Mouse (Mus musculus): ENCODE data around the gene N4bp3. TPM values are rescaled to one million over a fixed set of nuclear protein-coding genes. Genes with fewer than 3 reads are reported as not detected.

N4bp3 gene
- total RNA-seq, 1 experiment from 2014 or later: 12.3 TPM

- no peak for ATAC-seq (ENCODE audit: extremely low read depth, insufficient number of reproducible peaks, low FRiP score, poor library complexity, severe bottlenecking)
Measured at GRCm38 (mm10) chr11:51609266-51609909, 41.3 kb downstream of the N4bp3 start.

- ATAC-seq (ENCODE audit: extremely low read depth, insufficient number of reproducible peaks, low FRiP score, poor library complexity, severe bottlenecking): no peak
Measured at GRCm38 (mm10) chr11:51607096-51607738, 43.4 kb downstream of the N4bp3 start.

- peak; percentile 97 for ATAC-seq (ENCODE audit: extremely low read depth, insufficient number of reproducible peaks, low FRiP score, poor library complexity, severe bottlenecking)
Measured at GRCm38 (mm10) chr11:51606447-51607095, 44.1 kb downstream of the N4bp3 start, which contains the start of gene Hnrnpab. TSS of gene Hnrnpab (minus strand) at chr11:51606847.

GRCm38 (mm10) chr11:51605602-51606446 lies 44.8 kb downstream of the N4bp3 start:
- peak; percentile 52; the same call in 1 of the 2 replicates for ATAC-seq (ENCODE audit: extremely low read depth, insufficient number of reproducible peaks, low FRiP score, poor library complexity, severe bottlenecking)

- ATAC-seq (ENCODE audit: extremely low read depth, insufficient number of reproducible peaks, low FRiP score, poor library complexity, severe bottlenecking): no peak
Measured at GRCm38 (mm10) chr11:51602253-51602652, 48.4 kb downstream of the N4bp3 start.

GRCm38 (mm10) chr11:51597553-51597952 lies 53.1 kb downstream of the N4bp3 start:
- ATAC-seq (ENCODE audit: extremely low read depth, insufficient number of reproducible peaks, low FRiP score, poor library complexity, severe bottlenecking): no peak

GRCm38 (mm10) chr11:51595459-51596083 lies 55.1 kb downstream of the N4bp3 start:
- ATAC-seq (ENCODE audit: extremely low read depth, insufficient number of reproducible peaks, low FRiP score, poor library complexity, severe bottlenecking): no peak

GRCm38 (mm10) chr11:51594715-51595350 lies 55.8 kb downstream of the N4bp3 start:
- no peak for ATAC-seq (ENCODE audit: extremely low read depth, insufficient number of reproducible peaks, low FRiP score, poor library complexity, severe bottlenecking)

GRCm38 (mm10) chr11:51593849-51594248 lies 56.8 kb downstream of the N4bp3 start:
- ATAC-seq (ENCODE audit: extremely low read depth, insufficient number of reproducible peaks, low FRiP score, poor library complexity, severe bottlenecking): no peak

- ATAC-seq (ENCODE audit: extremely low read depth, insufficient number of reproducible peaks, low FRiP score, poor library complexity, severe bottlenecking): no peak
Measured at GRCm38 (mm10) chr11:51593368-51593767, 57.3 kb downstream of the N4bp3 start.

Other genes starting within 250 kb of the N4bp3 start
- 21.3 and 23.7 TPM in 2 replicates for gene Phykpl, start 66.1 kb downstream of the N4bp3 start, total RNA-seq (2017)
- gene Hnrnpab, start 44.0 kb downstream of the N4bp3 start, total RNA-seq (2017): 203 and 213 TPM in 2 replicates
- 18.5 and 18.8 TPM in 2 replicates for gene Nhp2, start 31.1 kb downstream of the N4bp3 start, total RNA-seq (2017)
- gene Rmnd5b, start 14.9 kb downstream of the N4bp3 start, total RNA-seq (2017): 28.7 and 31.8 TPM in 2 replicates
- 1.4 and 2.7 TPM in 2 replicates for gene D930048N14Rik, start 112 bp upstream of the N4bp3 start, total RNA-seq (2017)
- 7.7 and 8.6 TPM in 2 replicates for gene 0610009B22Rik, start 38.0 kb upstream of the N4bp3 start, total RNA-seq (2017)
- 9.9 and 10.7 TPM in 2 replicates for gene Sec24a, start 112.8 kb upstream of the N4bp3 start, total RNA-seq (2017)
- 20.6 and 26.4 TPM in 2 replicates for gene Sar1b, start 112.8 kb upstream of the N4bp3 start, total RNA-seq (2017)
- 35.1 and 36.9 TPM in 2 replicates for gene Jade2, start 206.8 kb upstream of the N4bp3 start, total RNA-seq (2017)

Data from neutrophil, adult 5-6 weeks (primary cell).